Mouse (Mus musculus) MEL (cell line): Measurements from ENCODE around the gene Slc2a2. TPM values are rescaled to one million over a fixed set of nuclear protein-coding genes. Genes with fewer than 3 reads are reported as not detected.

Source experiments
- DNase-seq: peaks from one replicate; pipeline ENCODE4 v3.0.0; 2011; ENCODE audit warnings: low read depth, low spot score
- H3K27ac ChIP-seq: 2 replicates; pipeline ENCODE4 v1.5.1; 2012; ENCODE audit warnings: low read depth, mild to moderate bottlenecking, control low read depth, low read length, moderate library complexity; ENCODE audit not compliant: control insufficient read depth
- H3K27me3 ChIP-seq, 2 experiments: fragments of 150-350 bp in 1 of 2; sonication (generic) in 1 of 2; 2 replicates each; pipeline ENCODE4 v1.6.1; 2012; ENCODE audit warnings: low read length in 2 of 2, mild to moderate bottlenecking in 2 of 2, improper control_type of control experiment in 1 of 2, moderate library complexity in 1 of 2; ENCODE audit not compliant: insufficient read depth in 2 of 2, control insufficient read depth in 1 of 2
- H3K36me3 ChIP-seq, 2 experiments: 2 replicates each; pipeline ENCODE4 v1.6.1; 2012 to 2014; ENCODE audit warnings: low read length in 2 of 2, improper control_type of control experiment in 1 of 2, inconsistent platforms in 1 of 2, mild to moderate bottlenecking in 1 of 2; ENCODE audit not compliant: insufficient read depth in 2 of 2, control insufficient read depth in 1 of 2
- H3K4me1 ChIP-seq, 2 experiments: fragments of 150-350 bp in 1 of 2; sonication (generic) in 1 of 2; 2 replicates each; pipeline ENCODE4 v1.6.1; 2012; ENCODE audit warnings: low read length in 2 of 2, improper control_type of control experiment in 1 of 2, mild to moderate bottlenecking in 1 of 2; ENCODE audit not compliant: insufficient read depth in 2 of 2, control insufficient read depth in 1 of 2
- H3K4me3 ChIP-seq, 2 experiments: fragments of 150-350 bp in 1 of 2; sonication (generic) in 1 of 2; 2 replicates each; pipeline ENCODE4 v1.5.1; 2012; ENCODE audit warnings: low read depth in 2 of 2, low read length in 2 of 2, mild to moderate bottlenecking in 2 of 2, moderate library complexity in 2 of 2, control low read depth in 1 of 2, improper control_type of control experiment in 1 of 2; ENCODE audit not compliant: control insufficient read depth in 1 of 2, insufficient read depth in 1 of 2
- H3K79me2 ChIP-seq: 2 replicates; pipeline ENCODE4 v1.6.1; 2012; ENCODE audit warnings: mild to moderate bottlenecking, low read length, moderate library complexity; ENCODE audit not compliant: control insufficient read depth, poor library complexity, insufficient read depth
- H3K9ac ChIP-seq: 2 replicates; pipeline ENCODE4 v1.6.1; 2012; ENCODE audit warnings: low read depth, mild to moderate bottlenecking, control low read depth, low read length, moderate library complexity; ENCODE audit not compliant: control insufficient read depth, poor library complexity, severe bottlenecking
- H3K9me3 ChIP-seq: fragments of 150-350 bp; sonication (generic); replicated peaks from 2 replicates; pipeline ENCODE4 v1.6.1; 2012; ENCODE audit warnings: mild to moderate bottlenecking, low read length, improper control_type of control experiment, moderate library complexity; ENCODE audit not compliant: insufficient read depth
- BHLHE40 ChIP-seq: IDR thresholded peaks from 2 replicates; pipeline ENCODE4 v1.6.1; 2012; ENCODE audit warnings: low read depth, mild to moderate bottlenecking, inconsistent platforms, low read length, improper control_type of control experiment, borderline replicate concordance
- CHD2 ChIP-seq: IDR thresholded peaks from 2 replicates; pipeline ENCODE4 v1.6.1; 2011; ENCODE audit warnings: low read length, improper control_type of control experiment
- E2F4 ChIP-seq: IDR thresholded peaks from 2 replicates; pipeline ENCODE4 v1.6.1; 2011; ENCODE audit warnings: low read depth, low read length, improper control_type of control experiment, borderline replicate concordance
- EP300 ChIP-seq, 2 experiments: IDR thresholded peaks; 2 replicates each; pipeline ENCODE4 v1.6.1; 2011; ENCODE audit warnings: improper control_type of control experiment in 2 of 2, low read length in 2 of 2, low read depth in 1 of 2, mild to moderate bottlenecking in 1 of 2
- ETS1 ChIP-seq: IDR thresholded peaks from 2 replicates; pipeline ENCODE4 v1.6.1; 2012; ENCODE audit warnings: low read depth, mild to moderate bottlenecking, inconsistent platforms, low read length, improper control_type of control experiment, moderate library complexity
- GATA1 ChIP-seq: IDR thresholded peaks from 2 replicates; pipeline ENCODE4 v1.6.1; 2011; ENCODE audit warnings: low read depth, low read length, improper control_type of control experiment
- HCFC1 ChIP-seq: IDR thresholded peaks from 2 replicates; pipeline ENCODE4 v1.6.1; 2012; ENCODE audit warnings: low read depth, mild to moderate bottlenecking, inconsistent platforms, low read length, improper control_type of control experiment, moderate library complexity
- KAT2A ChIP-seq: conservative IDR thresholded peaks from 2 replicates; pipeline ENCODE4 v1.6.1; 2012; ENCODE audit warnings: low read depth, low read length, improper control_type of control experiment, inconsistent platforms
- MAFK ChIP-seq: IDR thresholded peaks from 2 replicates; pipeline ENCODE4 v1.6.1; 2011; ENCODE audit warnings: low read depth, mild to moderate bottlenecking, low read length, improper control_type of control experiment, borderline replicate concordance
- MXI1 ChIP-seq: IDR thresholded peaks from 2 replicates; pipeline ENCODE4 v1.6.1; 2011; ENCODE audit warnings: mild to moderate bottlenecking, low read depth, low read length, improper control_type of control experiment
- NELFE ChIP-seq: IDR thresholded peaks from 2 replicates; pipeline ENCODE4 v1.6.1; 2011; ENCODE audit warnings: low read depth, low read length, improper control_type of control experiment
- NRF1 ChIP-seq: IDR thresholded peaks from 2 replicates; pipeline ENCODE4 v1.6.1; 2014; ENCODE audit warnings: low read depth, mild to moderate bottlenecking, inconsistent platforms, low read length, improper control_type of control experiment, moderate library complexity; ENCODE audit not compliant: poor library complexity, insufficient read depth, severe bottlenecking
- POLR2AphosphoS2 ChIP-seq: IDR thresholded peaks from 2 replicates; pipeline ENCODE4 v1.6.1; 2011; ENCODE audit warnings: low read length, improper control_type of control experiment
- RCOR1 ChIP-seq: IDR thresholded peaks from 2 replicates; pipeline ENCODE4 v1.6.1; 2012; ENCODE audit warnings: low read depth, mild to moderate bottlenecking, inconsistent platforms, low read length, improper control_type of control experiment
- TBP ChIP-seq: IDR thresholded peaks from 2 replicates; pipeline ENCODE4 v1.8.0; 2011; ENCODE audit warnings: low read depth, low read length, improper control_type of control experiment
- TCF12 ChIP-seq: IDR thresholded peaks from 2 replicates; pipeline ENCODE4 v1.6.1; 2014; ENCODE audit warnings: low read depth, mild to moderate bottlenecking, inconsistent platforms, low read length, improper control_type of control experiment, moderate library complexity
- ZC3H11A ChIP-seq: IDR thresholded peaks from 2 replicates; pipeline ENCODE4 v1.6.1; 2012; ENCODE audit warnings: low read depth, mild to moderate bottlenecking, inconsistent platforms, low read length, improper control_type of control experiment
- ZKSCAN1 ChIP-seq: IDR thresholded peaks from 2 replicates; pipeline ENCODE4 v1.6.1; 2012; ENCODE audit warnings: low read depth, mild to moderate bottlenecking, inconsistent platforms, low read length, improper control_type of control experiment, moderate library complexity
- ZMIZ1 ChIP-seq: IDR thresholded peaks from 2 replicates; pipeline ENCODE4 v1.6.1; 2012; ENCODE audit warnings: low read depth, mild to moderate bottlenecking, inconsistent platforms, low read length, improper control_type of control experiment, moderate library complexity
- polyA plus RNA-seq, 2 experiments: library from polyadenylated mRNA; stranded (reverse) in 1 of 2; unstranded in 1 of 2; fragments of >175 nt in 1 of 2; fragments of >200 nt in 1 of 2; gene quantifications; 2 replicates each; pipeline versions ENCODE4 v1.2.1 to v1.2.4; 2012; ENCODE audit warnings: low replicate concordance in 2 of 2, low read depth in 1 of 2; ENCODE audit not compliant: insufficient read length in 2 of 2, insufficient read depth in 1 of 2, missing spikeins in 1 of 2
- total RNA-seq: library from RNA; depleted of rRNA; stranded (reverse); fragments of 300-350 nt; gene quantifications from 2 replicates; pipeline ENCODE4 v1.2.3, GENCODE M21; 2012

Gene Slc2a2
- total and polyA plus RNA-seq, 3 experiments, result 0.77 to 1.1 TPM; not detected in 1

DNA sequence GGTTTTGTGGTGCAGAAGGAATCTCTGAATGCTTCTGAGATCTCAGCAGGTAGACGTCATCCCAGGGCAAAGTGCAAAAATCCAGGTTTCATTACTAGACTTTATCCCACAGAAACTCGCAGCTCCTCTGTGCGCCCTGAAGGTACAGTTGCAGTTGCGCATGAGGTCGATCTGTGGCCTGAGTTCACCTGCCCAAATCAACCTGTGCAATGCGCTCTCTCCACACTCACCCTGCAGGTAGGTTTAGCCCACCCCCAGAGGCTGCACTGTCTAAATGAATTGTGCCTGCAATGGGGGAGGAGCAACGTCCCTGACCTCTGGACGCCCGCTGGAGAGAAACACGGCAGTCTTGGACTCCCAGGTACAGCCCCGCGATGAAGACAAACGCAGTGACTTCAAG, 2.1 kb upstream of the Slc2a2 start:
- no peaks in the 10 kb centered on the region for H3K9me3 ChIP-seq
- H3K4me3 ChIP-seq, result no peak overlapping the region
- no peak for DNase-seq
- no peak overlapping the region for H3K27ac ChIP-seq
- no peak overlapping the region for H3K9ac ChIP-seq
- no peaks in the 10 kb centered on the region for H3K36me3 ChIP-seq
- TF ChIP-seq ETS1, result no peak
- TF ChIP-seq POLR2AphosphoS2, result no peak
- TF ChIP-seq NRF1, result no peak
- no peak for TF ChIP-seq ZKSCAN1
- no peak for TF ChIP-seq TBP
- TF ChIP-seq EP300 (IDR thresholded peaks at IDR 0.05; ENCODE audit: low read depth in 1 of 2, low read length in 2 of 2), result no peak
- no peak for TF ChIP-seq MAFK
- no peak for TF ChIP-seq BHLHE40
- no peak for TF ChIP-seq E2F4
- TF ChIP-seq ZC3H11A, result no peak
- TF ChIP-seq TCF12, result no peak
- no peak for TF ChIP-seq GATA1
- TF ChIP-seq CHD2, result no peak
- TF ChIP-seq KAT2A, result no peak
- H3K27me3 ChIP-seq, result no peaks in the 10 kb centered on the region
- H3K4me1 ChIP-seq, result no peaks in the 10 kb centered on the region
- no peaks in the 10 kb centered on the region for H3K79me2 ChIP-seq

DNA sequence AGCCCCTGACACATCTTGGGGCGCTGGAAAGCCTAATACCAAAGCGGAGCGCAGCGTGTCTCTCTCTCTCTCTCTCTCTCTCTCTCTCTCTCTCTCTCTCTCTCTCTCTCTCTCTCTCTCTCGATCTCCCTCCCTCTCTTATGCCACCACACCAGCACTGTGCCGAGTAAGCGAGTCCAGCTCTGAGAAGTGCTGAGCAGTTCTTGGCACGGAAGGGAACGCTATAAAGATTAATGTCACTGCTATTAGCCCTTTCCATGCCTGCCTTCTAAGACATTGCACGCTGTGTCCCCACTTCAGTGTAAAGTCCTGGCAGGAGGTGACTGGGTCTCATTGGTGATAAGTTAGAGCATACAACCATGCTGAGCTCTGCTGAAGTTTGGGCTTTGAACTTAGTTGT, 1.5 kb upstream of the Slc2a2 start:
- no peaks in the 10 kb centered on the region for H3K79me2 ChIP-seq
- H3K27ac ChIP-seq, result no peak overlapping the region
- H3K4me1 ChIP-seq, result no peaks in the 10 kb centered on the region
- H3K9me3 ChIP-seq, result no peaks in the 10 kb centered on the region
- no peak for TF ChIP-seq HCFC1
- no peak for TF ChIP-seq MXI1
- TF ChIP-seq RCOR1, result no peak
- no peak for TF ChIP-seq POLR2AphosphoS2
- TF ChIP-seq ZMIZ1, result no peak
- no peak for TF ChIP-seq NELFE
- no peak for TF ChIP-seq BHLHE40
- no peak for TF ChIP-seq E2F4
- no peak overlapping the region for H3K9ac ChIP-seq
- H3K4me3 ChIP-seq, result no peak overlapping the region
- DNase-seq, result no peak
- no peaks in the 10 kb centered on the region for H3K36me3 ChIP-seq
- no peaks in the 10 kb centered on the region for H3K27me3 ChIP-seq
